Mouse (Mus musculus) MEL (cell line): ENCODE results near the gene Tigit. TPM values are rescaled to one million over a fixed set of nuclear protein-coding genes. Genes with fewer than 3 reads are reported as not detected.

Experiments used
- DNase-seq: peaks from one replicate; pipeline ENCODE4 v3.0.0; 2011; ENCODE audit warnings: low read depth, low spot score
- H3K27ac ChIP-seq: 2 replicates; pipeline ENCODE4 v1.5.1; 2012; ENCODE audit warnings: low read depth, mild to moderate bottlenecking, control low read depth, low read length, moderate library complexity; ENCODE audit not compliant: control insufficient read depth
- H3K27me3 ChIP-seq, 2 experiments: fragments of 150-350 bp in 1 of 2; sonication (generic) in 1 of 2; 2 replicates each; pipeline ENCODE4 v1.6.1; 2012; ENCODE audit warnings: low read length in 2 of 2, mild to moderate bottlenecking in 2 of 2, improper control_type of control experiment in 1 of 2, moderate library complexity in 1 of 2; ENCODE audit not compliant: insufficient read depth in 2 of 2, control insufficient read depth in 1 of 2
- H3K36me3 ChIP-seq, 2 experiments: 2 replicates each; pipeline ENCODE4 v1.6.1; 2012 to 2014; ENCODE audit warnings: low read length in 2 of 2, improper control_type of control experiment in 1 of 2, inconsistent platforms in 1 of 2, mild to moderate bottlenecking in 1 of 2; ENCODE audit not compliant: insufficient read depth in 2 of 2, control insufficient read depth in 1 of 2
- H3K4me1 ChIP-seq, 2 experiments: fragments of 150-350 bp in 1 of 2; sonication (generic) in 1 of 2; 2 replicates each; pipeline ENCODE4 v1.6.1; 2012; ENCODE audit warnings: low read length in 2 of 2, improper control_type of control experiment in 1 of 2, mild to moderate bottlenecking in 1 of 2; ENCODE audit not compliant: insufficient read depth in 2 of 2, control insufficient read depth in 1 of 2
- H3K4me3 ChIP-seq, 2 experiments: fragments of 150-350 bp in 1 of 2; sonication (generic) in 1 of 2; 2 replicates each; pipeline ENCODE4 v1.5.1; 2012; ENCODE audit warnings: low read depth in 2 of 2, low read length in 2 of 2, mild to moderate bottlenecking in 2 of 2, moderate library complexity in 2 of 2, control low read depth in 1 of 2, improper control_type of control experiment in 1 of 2; ENCODE audit not compliant: control insufficient read depth in 1 of 2, insufficient read depth in 1 of 2
- H3K79me2 ChIP-seq: 2 replicates; pipeline ENCODE4 v1.6.1; 2012; ENCODE audit warnings: mild to moderate bottlenecking, low read length, moderate library complexity; ENCODE audit not compliant: control insufficient read depth, poor library complexity, insufficient read depth
- H3K9ac ChIP-seq: 2 replicates; pipeline ENCODE4 v1.6.1; 2012; ENCODE audit warnings: low read depth, mild to moderate bottlenecking, control low read depth, low read length, moderate library complexity; ENCODE audit not compliant: control insufficient read depth, poor library complexity, severe bottlenecking
- H3K9me3 ChIP-seq: fragments of 150-350 bp; sonication (generic); replicated peaks from 2 replicates; pipeline ENCODE4 v1.6.1; 2012; ENCODE audit warnings: mild to moderate bottlenecking, low read length, improper control_type of control experiment, moderate library complexity; ENCODE audit not compliant: insufficient read depth
- CTCF ChIP-seq, 3 experiments: IDR thresholded peaks in 2 of 3; conservative IDR thresholded peaks in 1 of 3; 2 replicates each; pipeline ENCODE4 v1.5.1; 2011 to 2012; ENCODE audit warnings: low read length in 3 of 3, low read depth in 2 of 3, mild to moderate bottlenecking in 2 of 3, improper control_type of control experiment in 1 of 3, inconsistent platforms in 1 of 3, mixed read lengths in 1 of 3, moderate library complexity in 1 of 3; ENCODE audit not compliant: control insufficient read depth in 1 of 3, insufficient read depth in 1 of 3, poor library complexity in 1 of 3, severe bottlenecking in 1 of 3
- EP300 ChIP-seq, 2 experiments: IDR thresholded peaks; 2 replicates each; pipeline ENCODE4 v1.6.1; 2011; ENCODE audit warnings: improper control_type of control experiment in 2 of 2, low read length in 2 of 2, low read depth in 1 of 2, mild to moderate bottlenecking in 1 of 2
- ETS1 ChIP-seq: IDR thresholded peaks from 2 replicates; pipeline ENCODE4 v1.6.1; 2012; ENCODE audit warnings: low read depth, mild to moderate bottlenecking, inconsistent platforms, low read length, improper control_type of control experiment, moderate library complexity
- JUND ChIP-seq: IDR thresholded peaks from 2 replicates; pipeline ENCODE4 v1.6.1; 2011; ENCODE audit warnings: low read depth, mild to moderate bottlenecking, improper control_type of control experiment, low read length
- MYB ChIP-seq: IDR thresholded peaks from 2 replicates; pipeline ENCODE4 v1.6.1; 2011; ENCODE audit warnings: mild to moderate bottlenecking, low read depth, low read length, improper control_type of control experiment
- POLR2AphosphoS2 ChIP-seq: IDR thresholded peaks from 2 replicates; pipeline ENCODE4 v1.6.1; 2011; ENCODE audit warnings: low read length, improper control_type of control experiment
- POLR2AphosphoS5 ChIP-seq: IDR thresholded peaks from 2 replicates; pipeline ENCODE4 v1.6.1; 2012; ENCODE audit warnings: low read depth, borderline replicate concordance, mild to moderate bottlenecking, inconsistent platforms, low read length, moderate library complexity, mixed read lengths
- RCOR1 ChIP-seq: IDR thresholded peaks from 2 replicates; pipeline ENCODE4 v1.6.1; 2012; ENCODE audit warnings: low read depth, mild to moderate bottlenecking, inconsistent platforms, low read length, improper control_type of control experiment
- TAL1 ChIP-seq: IDR thresholded peaks from 2 replicates; pipeline ENCODE4 v1.6.1; 2012; ENCODE audit warnings: mild to moderate bottlenecking, inconsistent platforms, low read length, moderate library complexity, mixed read lengths
- TBP ChIP-seq: IDR thresholded peaks from 2 replicates; pipeline ENCODE4 v1.8.0; 2011; ENCODE audit warnings: low read depth, low read length, improper control_type of control experiment
- UBTF ChIP-seq: IDR thresholded peaks from 2 replicates; pipeline ENCODE4 v1.6.1; 2012; ENCODE audit warnings: low read depth, mild to moderate bottlenecking, inconsistent platforms, low read length, improper control_type of control experiment, moderate library complexity, borderline replicate concordance; ENCODE audit not compliant: insufficient read depth
- USF2 ChIP-seq, 2 experiments: IDR thresholded peaks; 2 replicates each; pipeline ENCODE4 v1.6.1; 2011 to 2012; ENCODE audit warnings: improper control_type of control experiment in 2 of 2, low read length in 2 of 2, borderline replicate concordance in 1 of 2, inconsistent platforms in 1 of 2, low read depth in 1 of 2, mild to moderate bottlenecking in 1 of 2; ENCODE audit not compliant: insufficient read depth in 1 of 2
- ZKSCAN1 ChIP-seq: IDR thresholded peaks from 2 replicates; pipeline ENCODE4 v1.6.1; 2012; ENCODE audit warnings: low read depth, mild to moderate bottlenecking, inconsistent platforms, low read length, improper control_type of control experiment, moderate library complexity
- ZNF384 ChIP-seq: IDR thresholded peaks from 2 replicates; pipeline ENCODE4 v1.6.1; 2012; ENCODE audit warnings: low read depth, mild to moderate bottlenecking, inconsistent platforms, low read length, improper control_type of control experiment
- polyA plus RNA-seq, 2 experiments: library from polyadenylated mRNA; stranded (reverse) in 1 of 2; unstranded in 1 of 2; fragments of >175 nt in 1 of 2; fragments of >200 nt in 1 of 2; gene quantifications; 2 replicates each; pipeline versions ENCODE4 v1.2.1 to v1.2.4; 2012; ENCODE audit warnings: low replicate concordance in 2 of 2, low read depth in 1 of 2; ENCODE audit not compliant: insufficient read length in 2 of 2, insufficient read depth in 1 of 2, missing spikeins in 1 of 2
- total RNA-seq: library from RNA; depleted of rRNA; stranded (reverse); fragments of 300-350 nt; gene quantifications from 2 replicates; pipeline ENCODE4 v1.2.3, GENCODE M21; 2012

The Tigit gene
- total and polyA plus RNA-seq, 3 experiments, result 0.39 to 7.5 TPM; not detected in 1

DNA sequence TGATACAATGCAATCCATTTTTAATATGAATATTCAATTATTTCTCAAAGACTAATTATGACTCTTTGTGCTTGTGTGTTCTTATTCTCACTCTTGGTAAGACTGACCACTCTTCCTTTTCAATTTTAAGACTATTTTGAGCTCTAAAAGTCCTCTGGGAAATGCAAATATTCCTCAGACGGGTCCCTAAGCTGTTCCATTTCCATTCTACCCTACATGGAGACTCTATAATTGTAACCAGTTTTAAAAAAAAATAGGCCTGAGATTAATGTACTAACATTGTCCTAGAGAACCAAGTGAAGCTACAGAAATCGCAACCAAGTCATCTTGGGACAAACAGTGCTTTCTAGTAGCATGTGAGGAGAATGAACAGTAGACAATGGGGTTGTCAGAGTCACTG, 10.7 kb downstream of the Tigit start:
- H3K79me2 ChIP-seq, result no peaks in the 10 kb centered on the region
- H3K27ac ChIP-seq, result no peak overlapping the region
- TF ChIP-seq POLR2AphosphoS2 (no peak), UBTF (no peak), POLR2AphosphoS5 (no peak), TBP (no peak)
- H3K27me3 ChIP-seq, result no peaks in the 10 kb centered on the region
- H3K4me3 ChIP-seq, result no peak overlapping the region
- no peaks in the 10 kb centered on the region for H3K9me3 ChIP-seq
- H3K9ac ChIP-seq, result no peak overlapping the region
- no peak for DNase-seq
- peaks cover 0 to 22% of the 10 kb centered on the region in 2 experiments; a peak in 3 of 4 replicates for H3K4me1 ChIP-seq
- peaks cover 0 to 16% of the 10 kb centered on the region in 2 experiments; a peak in 2 of 4 replicates for H3K36me3 ChIP-seq

DNA sequence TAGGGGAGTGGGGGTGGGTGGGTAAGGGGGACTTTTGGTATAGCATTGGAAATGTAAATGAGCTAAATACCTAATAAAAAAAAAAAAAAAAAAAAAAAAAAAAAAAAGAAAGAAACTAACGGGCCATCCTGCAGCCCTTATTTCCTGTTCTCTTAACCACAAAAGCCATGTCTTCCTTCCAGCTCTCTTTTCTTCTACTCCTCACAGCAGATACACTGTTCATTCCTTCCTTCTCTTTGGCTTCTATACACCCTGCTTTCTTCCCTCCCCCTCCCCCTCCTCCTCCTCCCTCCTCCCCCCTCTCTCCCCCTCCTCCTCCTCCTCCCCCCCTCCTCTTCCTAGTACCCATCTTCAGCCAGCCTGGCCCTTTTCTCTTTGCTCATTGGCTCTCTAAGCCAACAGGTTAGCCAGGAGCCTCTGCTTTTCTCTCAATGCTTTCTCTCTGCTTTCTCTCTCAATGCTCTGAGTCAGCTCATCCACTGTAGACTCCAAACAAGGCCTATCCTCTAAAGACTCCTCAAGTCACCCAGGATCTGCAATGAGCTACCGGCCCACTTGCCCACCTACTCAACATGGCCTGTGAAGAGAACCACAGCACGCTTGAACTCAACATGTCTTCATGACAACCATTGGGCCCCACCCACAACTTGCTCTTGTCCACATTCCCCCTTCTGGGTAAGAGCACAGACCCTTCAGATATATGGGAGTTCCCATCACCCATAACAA, 13.4 kb downstream of the Tigit start:
- Histone ChIP-seq H3K27me3 (no peaks in the 10 kb centered on the region), H3K9me3 (no peaks in the 10 kb centered on the region)
- TF ChIP-seq TAL1, result no peak
- TF ChIP-seq USF2 (IDR thresholded peaks at IDR 0.05; ENCODE audit: borderline replicate concordance in 1 of 2, insufficient read depth in 1 of 2, low read depth in 1 of 2, low read length in 2 of 2), result no peak
- no peak for TF ChIP-seq MYB
- TF ChIP-seq ZNF384, result peak; percentile 87
- no peak for TF ChIP-seq POLR2AphosphoS5
- TF ChIP-seq CTCF (IDR thresholded peaks at IDR 0.05 in 2 of 3, conservative IDR thresholded peaks at IDR 0.05 in 1 of 3; ENCODE audit: control insufficient read depth in 1 of 3, insufficient read depth in 1 of 3, low read depth in 2 of 3, low read length in 3 of 3, poor library complexity in 1 of 3, severe bottlenecking in 1 of 3), result no peak
- no peak for TF ChIP-seq ETS1
- TF ChIP-seq, all 39 proteins: peak for 1
- H3K79me2 ChIP-seq, result no peaks in the 10 kb centered on the region
- no peak overlapping the region for H3K27ac ChIP-seq
- H3K4me1 ChIP-seq, result peaks cover 19 to 32% of the 10 kb centered on the region in 2 experiments
- no peak for DNase-seq
- peaks cover 0 to 33% of the 10 kb centered on the region in 2 experiments; a peak in 2 of 4 replicates for H3K36me3 ChIP-seq
- no peak overlapping the region for H3K4me3 ChIP-seq
- no peak overlapping the region for H3K9ac ChIP-seq

DNA sequence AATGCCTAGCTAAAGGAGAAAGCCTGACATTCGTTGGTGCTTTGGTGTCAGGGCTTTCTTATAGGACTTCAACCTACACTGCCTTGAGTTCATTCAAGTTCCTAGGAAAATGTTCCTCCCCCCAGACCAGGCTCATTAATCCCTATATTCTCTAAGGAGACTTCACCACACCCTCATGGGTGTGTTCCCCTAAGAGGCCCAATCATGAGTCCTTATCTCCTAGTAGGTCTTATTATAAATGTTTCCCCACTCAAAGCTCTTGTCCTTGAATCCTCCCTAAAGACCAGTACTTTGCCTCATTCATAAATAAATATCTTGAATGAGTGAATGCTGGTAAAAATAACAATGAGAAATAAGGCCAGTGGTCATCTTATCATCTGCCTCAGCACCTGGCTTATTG, 16.3 kb downstream of the Tigit start:
- DNase-seq, result no peak
- TF ChIP-seq RCOR1 (0 out of 2 replicates have a peak, but pooled peaks have one; percentile 12), ZKSCAN1 (0 out of 2 replicates have a peak, but pooled peaks have one; percentile 50), JUND (no peak), EP300 (IDR thresholded peaks at IDR 0.05; ENCODE audit: low read depth in 1 of 2, low read length in 2 of 2) (peak; percentile 26 to 28; a peak in 2 of 4 replicates)
- no peaks in the 10 kb centered on the region for H3K79me2 ChIP-seq
- peaks cover 0 to 30% of the 10 kb centered on the region in 2 experiments; a peak in 2 of 4 replicates for H3K36me3 ChIP-seq
- H3K9ac ChIP-seq, result no peak overlapping the region
- no peaks in the 10 kb centered on the region for H3K27me3 ChIP-seq
- H3K9me3 ChIP-seq, result no peaks in the 10 kb centered on the region
- H3K4me3 ChIP-seq, result no peak overlapping the region
- H3K4me1 ChIP-seq, result peaks cover 19 to 27% of the 10 kb centered on the region in 2 experiments
- no peak overlapping the region for H3K27ac ChIP-seq
